Mouse (Mus musculus): ENCODE data around the gene Gpr142. TPM values are rescaled to one million over a fixed set of nuclear protein-coding genes. Genes with fewer than 3 reads are reported as not detected.
A peak's percentile ranks its signal among the peaks of the same experiment; 100 is the strongest.

Gene Gpr142
- total RNA-seq, 2 experiments from 2014 or later: not detected

DNA sequence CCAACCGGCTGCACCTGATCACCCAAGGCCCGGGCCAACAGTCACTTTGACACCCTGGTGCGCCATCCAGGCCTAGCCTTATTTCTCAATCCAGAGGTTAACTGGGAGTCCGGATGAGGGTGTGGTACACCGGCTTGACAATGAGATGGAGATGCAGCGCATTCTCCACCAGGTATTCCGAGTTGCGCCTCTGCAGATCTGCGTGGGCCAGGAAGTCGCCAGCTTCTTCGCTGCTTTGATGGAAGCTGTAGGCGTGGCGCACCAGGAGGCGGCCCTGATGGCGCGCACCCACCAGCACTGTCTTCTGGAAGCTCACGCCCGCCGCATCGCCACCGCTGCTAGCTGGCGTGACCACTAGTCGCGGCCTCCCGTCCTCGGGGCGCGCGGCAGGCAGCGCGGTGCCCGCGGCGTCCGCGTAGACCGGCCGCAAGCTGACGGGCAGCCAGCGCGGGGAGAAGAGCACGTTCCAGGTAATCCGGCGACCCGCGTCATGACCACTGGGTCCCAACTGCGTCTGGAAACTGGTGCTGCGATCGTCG lies 7.3 kb upstream of the Gpr142 start:
- intact Hi-C loops (cut with DNase I): no loop called here

GRCm38 (mm10) chr11:114791891-114792411 lies 6.8 kb upstream of the Gpr142 start:
- peak overlapping the region; percentile 68 for H3K4me3 ChIP-seq
- intact Hi-C loops (cut with DNase I): no loop called here
- no peak for TF ChIP-seq CTCF (IDR thresholded peaks at IDR 0.05)
- H3K27ac ChIP-seq: peak overlapping the region; percentile 43
- DNase-seq: peak; percentile 33

More for the DNA sequence above, 7.3 kb upstream of the Gpr142 start:
- peak overlapping the region; percentile 43 for H3K27ac ChIP-seq
- H3K4me3 ChIP-seq: peak overlapping the region; percentile 68
- no peak for TF ChIP-seq CTCF (IDR thresholded peaks at IDR 0.05)
- no peak for DNase-seq

DNA sequence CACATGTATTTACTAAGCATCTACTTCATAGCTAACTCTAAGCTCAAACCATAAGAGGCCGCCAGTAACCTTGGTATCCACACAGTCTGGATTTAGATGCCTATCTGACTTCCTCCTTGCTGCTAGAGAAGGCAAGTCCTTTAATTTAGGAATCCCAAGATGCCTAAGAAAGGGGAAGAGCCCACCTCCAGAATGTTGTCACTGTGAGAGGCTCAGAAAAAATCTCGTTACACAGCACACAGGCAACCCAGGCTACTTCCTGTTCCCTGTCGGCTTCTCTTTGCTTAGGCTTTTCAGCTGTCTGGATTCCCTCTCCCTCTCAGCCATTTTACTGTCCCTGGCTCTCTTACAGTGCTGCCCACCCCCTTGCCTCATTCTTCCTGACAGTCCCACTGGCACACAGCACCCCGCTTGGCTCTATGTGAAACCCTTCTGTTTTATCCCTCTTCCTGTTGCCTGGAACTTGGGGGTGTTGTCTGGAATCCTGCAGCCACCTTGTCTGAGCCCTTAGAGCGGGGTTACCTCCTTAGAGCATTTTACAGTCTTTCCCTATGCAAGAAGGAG lies 5.7 kb upstream of the Gpr142 start:
- no peak for TF ChIP-seq CTCF (IDR thresholded peaks at IDR 0.05)
- H3K4me3 ChIP-seq: no peak overlapping the region
- intact Hi-C loops (cut with DNase I): no loop called here
- no peak for DNase-seq
- H3K27ac ChIP-seq: no peak overlapping the region

GRCm38 (mm10) chr11:114793868-114794545 lies 4.7 kb upstream of the Gpr142 start:
- Histone ChIP-seq H3K27ac (no peak overlapping the region), H3K4me3 (no peak overlapping the region)
- no peak for DNase-seq
- no peak for TF ChIP-seq CTCF (IDR thresholded peaks at IDR 0.05)
- intact Hi-C loops (cut with DNase I): no loop called here

DNA sequence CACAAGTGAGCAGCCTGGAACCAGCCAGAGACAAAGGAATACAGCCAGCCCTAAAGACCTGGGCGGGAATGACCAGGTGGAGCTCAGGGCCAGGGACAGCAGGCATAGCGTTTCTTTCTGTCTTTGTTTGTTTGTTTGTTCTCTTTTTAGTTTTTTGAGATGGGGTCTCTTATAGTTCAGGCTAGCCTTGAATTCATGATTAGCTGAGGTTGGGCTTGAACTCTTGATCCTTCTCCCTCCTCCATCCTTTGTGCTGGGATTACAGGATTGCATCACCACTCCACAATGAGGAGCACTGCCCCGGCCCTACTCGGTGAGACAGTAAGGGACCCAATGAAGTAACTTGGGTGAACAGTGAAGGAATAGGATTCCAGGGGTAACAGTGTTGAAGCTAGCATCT lies 4.0 kb upstream of the Gpr142 start:
- intact Hi-C loops (cut with DNase I): no loop called here
- H3K27ac ChIP-seq: no peak overlapping the region
- H3K4me3 ChIP-seq: no peak overlapping the region
- no peak for TF ChIP-seq CTCF (IDR thresholded peaks at IDR 0.05)
- DNase-seq: no peak

- Histone ChIP-seq H3K27ac (no peak overlapping the region), H3K4me3 (peak overlapping the region; percentile 68)
- peak; percentile 44 for DNase-seq
- TF ChIP-seq CTCF (IDR thresholded peaks at IDR 0.05): peak; percentile 44
- intact Hi-C loops (cut with DNase I): no loop called here
Observed at GRCm38 (mm10) chr11:114795231-114795746, 3.4 kb upstream of the Gpr142 start.

GRCm38 (mm10) chr11:114795848-114796322 lies 2.8 kb upstream of the Gpr142 start, which contains the start of gene Btbd17:
Gene Btbd17, minus strand, starts transcription at chr11:114795945.
- TF ChIP-seq CTCF (IDR thresholded peaks at IDR 0.05): no peak
- Histone ChIP-seq H3K4me3 (peak within 1 kb of the TSS; percentile 68), H3K27ac (no peak within 1 kb of the TSS)
- no peak for DNase-seq
- intact Hi-C loops (cut with DNase I): no loop called here

- intact Hi-C loops (cut with DNase I): no loop called here
- no peak for DNase-seq
Observed at GRCm38 (mm10) chr11:114797176-114797575, 1.5 kb upstream of the Gpr142 start.

GRCm38 (mm10) chr11:114797981-114798380 lies 743 bp upstream of the Gpr142 start:
- no peak overlapping the region for H3K27ac ChIP-seq
- intact Hi-C loops (cut with DNase I): no loop called here
- no peak overlapping the region for H3K4me3 ChIP-seq
- DNase-seq: no peak
- TF ChIP-seq CTCF (IDR thresholded peaks at IDR 0.05): no peak

More at GRCm38 (mm10) chr11:114797176-114797575, 1.5 kb upstream of the Gpr142 start:
- Histone ChIP-seq H3K4me3 (no peak overlapping the region), H3K27ac (no peak overlapping the region)
- no peak for TF ChIP-seq CTCF (IDR thresholded peaks at IDR 0.05)

DNA sequence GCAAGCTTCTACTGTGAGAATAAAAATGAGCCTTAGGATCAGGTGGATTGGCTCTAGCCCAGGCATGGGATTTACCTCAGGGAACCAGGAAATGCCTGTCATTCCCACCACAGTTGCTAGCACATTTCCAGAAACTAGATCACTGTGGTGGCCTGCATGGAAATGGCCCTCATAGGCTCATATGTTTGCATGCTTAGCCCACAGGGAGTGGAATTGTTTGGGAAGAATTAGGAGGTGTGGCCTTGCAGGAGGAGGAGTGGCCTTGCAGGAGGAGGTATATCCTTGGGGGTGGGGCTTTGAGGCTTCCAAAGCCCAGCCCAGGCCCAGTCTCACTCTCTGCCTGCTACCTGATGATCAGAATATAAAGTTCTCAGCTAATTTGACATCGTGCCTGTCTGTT lies 3.2 kb downstream of the Gpr142 start:
- no peak for DNase-seq
- no peak for TF ChIP-seq CTCF (IDR thresholded peaks at IDR 0.05)
- intact Hi-C loops (cut with DNase I): no loop called here
- H3K4me3 ChIP-seq: no peak overlapping the region
- no peak overlapping the region for H3K27ac ChIP-seq

GRCm38 (mm10) chr11:114802540-114803267 lies 4.0 kb downstream of the Gpr142 start:
- intact Hi-C loops (cut with DNase I): no loop called here
- no peak for DNase-seq
- no peak for TF ChIP-seq CTCF (IDR thresholded peaks at IDR 0.05)
- no peak overlapping the region for H3K4me3 ChIP-seq
- no peak overlapping the region for H3K27ac ChIP-seq

- TF ChIP-seq CTCF (IDR thresholded peaks at IDR 0.05): no peak
- H3K27ac ChIP-seq: no peak overlapping the region
- intact Hi-C loops (cut with DNase I): no loop called here
- no peak overlapping the region for H3K4me3 ChIP-seq
- DNase-seq: no peak
Observed at GRCm38 (mm10) chr11:114803990-114804389, 5.3 kb downstream of the Gpr142 start.
